In the genomic region with DNA sequence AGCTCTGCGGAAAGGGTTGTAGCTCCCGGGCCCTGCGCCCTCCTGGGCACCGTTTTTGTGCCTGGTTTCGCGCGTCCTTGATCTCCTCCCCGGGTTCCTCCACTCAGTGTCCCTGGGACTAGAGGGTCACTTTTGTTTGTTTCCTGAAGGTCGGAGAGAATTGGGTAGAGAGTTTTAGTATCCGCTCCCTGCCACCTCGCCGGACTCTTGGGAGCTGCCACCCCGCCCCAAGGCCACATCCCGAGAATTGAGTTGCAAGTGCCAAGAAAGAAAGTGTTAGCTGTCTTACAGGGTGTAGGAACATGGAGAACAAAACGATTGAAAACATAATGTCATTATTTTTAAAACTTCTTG, we compare ENCODE assay signal across 9 mouse cellular contexts. TPM values are rescaled to one million over a fixed set of nuclear protein-coding genes. Genes with fewer than 3 reads are reported as not detected.
A peak's percentile ranks its signal among the peaks of the same experiment; 100 is the strongest.
DNase-seq lines count a peak whose midpoint lies in the region; ATAC-seq and TF ChIP-seq lines count a peak whose summit lies in the region.
"Had no signal": no experiment of that assay in that cellular context is flagged by ENCODE, and none has a peak within 500 bp of the region (broad histone marks: within the 10 kb centered on the region; RNA-seq: fewer than 3 reads in every experiment).

No protein-coding gene starts in this region.

- peak; percentile 1; the same call in 1 of the 2 replicates for ATAC-seq in heart, postnatal 0 days (ENCODE audit: insufficient read depth, low read depth)
- no peak for ATAC-seq in forebrain, embryonic 16.5 days

- TF ChIP-seq EP300 in heart, postnatal 0 days (IDR thresholded peaks at IDR 0.05; ENCODE audit: low read depth) = 0 out of 2 replicates have a peak, but pooled peaks have one; percentile 67

- peak overlapping the region; percentile 95 for H3K9ac ChIP-seq in heart, postnatal 0 days (replicated peaks; ENCODE audit: low read depth, low read length)
- H3K9ac ChIP-seq in forebrain, embryonic 16.5 days (replicated peaks; ENCODE audit: low read depth, low read length) = peak overlapping the region; percentile 86

- H3K27me3 ChIP-seq in heart, postnatal 0 days (ENCODE audit: control insufficient read depth, insufficient read depth, low read length) = no peaks in the 10 kb centered on the region
- H3K27me3 ChIP-seq in forebrain, embryonic 16.5 days (replicated peaks; ENCODE audit: control insufficient read depth, insufficient read depth, low read length) = 0 out of 2 replicates have a peak, but pooled peaks cover under 1% of the 10 kb centered on the region

- peak overlapping the region; percentile 94 for H3K4me3 ChIP-seq in heart, postnatal 0 days (ENCODE audit: low read depth, low read length)
- H3K4me3 ChIP-seq in forebrain, embryonic 16.5 days (replicated peaks; ENCODE audit: low read length) = peak overlapping the region; percentile 92
- H3K4me3 ChIP-seq in macrophage (ENCODE audit: inconsistent target) = peak overlapping the region; percentile 91

- DNase-seq in heart, postnatal 0 days (ENCODE audit: low spot score) = peak; percentile 32
- DNase-seq in heart, postnatal 14 days = no peak
- peak; percentile 51 for DNase-seq in MN1 (ENCODE audit: low spot score)
- no peak for DNase-seq in spleen, postnatal 36 days (ENCODE audit: low spot score in 2 of 2)
- no peak for DNase-seq in spleen, postnatal 10 days (ENCODE audit: low spot score in 2 of 2)
- DNase-seq in left cerebral cortex, postnatal 14 days (ENCODE audit: low spot score in 2 of 2) = no peak

- H3K4me2 ChIP-seq in heart, postnatal 0 days (ENCODE audit: low read depth, low read length) = peak overlapping the region; percentile 63
- peak overlapping the region; percentile 71 for H3K4me2 ChIP-seq in forebrain, embryonic 16.5 days (ENCODE audit: low read length)

- peaks cover 31% of the 10 kb centered on the region for H3K4me1 ChIP-seq in heart, postnatal 0 days (ENCODE audit: control insufficient read depth, insufficient read depth)
- H3K4me1 ChIP-seq in forebrain, embryonic 16.5 days (replicated peaks; ENCODE audit: control insufficient read depth, insufficient read depth, low read length) = peaks cover 19% of the 10 kb centered on the region

- WGBS in heart, postnatal 0 days = 0% methylated on average over 15 of the region's 15 CpGs
- under 1% methylated on average over 15 of the region's 15 CpGs for WGBS in forebrain, embryonic 16.5 days
- WGBS in macrophage (ENCODE audit: missing documents) = under 1% methylated on average over 15 of the region's 15 CpGs

- H3K9me3 ChIP-seq in heart, postnatal 0 days (replicated peaks; ENCODE audit: control insufficient read depth, low read length) = no peaks in the 10 kb centered on the region
- H3K9me3 ChIP-seq in forebrain, embryonic 16.5 days (ENCODE audit: control insufficient read depth, low read length) = no peaks in the 10 kb centered on the region

- peaks cover 53% of the 10 kb centered on the region for H3K79me2 ChIP-seq in macrophage (ENCODE audit: inconsistent target)

- H3K36me3 ChIP-seq in heart, postnatal 0 days (replicated peaks; ENCODE audit: control insufficient read depth, insufficient read depth, low read length) = no peaks in the 10 kb centered on the region
- H3K36me3 ChIP-seq in forebrain, embryonic 16.5 days (ENCODE audit: control insufficient read depth, insufficient read depth) = no peaks in the 10 kb centered on the region
- no peaks in the 10 kb centered on the region for H3K36me3 ChIP-seq in macrophage (ENCODE audit: inconsistent target)

- intact Hi-C loops in heart, postnatal 14 days (cut with DNase I) = loop anchor here (5.0 to 10.0 kb wide), 2 partner anchors 84 to 134 kb away; a partner anchor contains a TSS
- intact Hi-C loops in left cerebral cortex, postnatal 14 days (cut with DNase I) = no loop called here

- no peak for TF ChIP-seq CTCF in heart, postnatal 0 days (IDR thresholded peaks at IDR 0.05; ENCODE audit: low read depth)

- peak overlapping the region; percentile 95 for H3K27ac ChIP-seq in heart, postnatal 0 days (ENCODE audit: low read depth)
- peak overlapping the region; percentile 74 for H3K27ac ChIP-seq in forebrain, embryonic 16.5 days (ENCODE audit: low read length)
- peak overlapping the region; percentile 38 for H3K27ac ChIP-seq in macrophage

RNA-seq across cellular contexts. Expression of a gene that starts 0.5 kb away (rescaled TPM):
- total RNA-seq in heart, postnatal 0 days (2014; rRNA removed; ENCODE audit: low replicate concordance) = 296 and 341 TPM in 2 replicates
- polyA plus RNA-seq in heart, postnatal 0 days (2015; fragmentation: Nextera tagmentation; extraction: Ambion mirVana) = 278 and 287 TPM in 2 replicates
- total RNA-seq in heart, postnatal 14 days (2021) = 100 to 1,000 TPM; 262 TPM
- polyA plus RNA-seq in forebrain, embryonic 16.5 days (2015; fragmentation: Nextera tagmentation; extraction: Ambion mirVana) = 170 and 206 TPM in 2 replicates
- total RNA-seq in macrophage (2018; cell fraction: chromatin; rRNA removed) = 100 to 1,000 TPM in 1 of 26 experiments, 10 to 100 TPM in 25; 20.8 to 107 (median 31.6) TPM
- total RNA-seq in macrophage (2018; cell fraction: cytosol; rRNA removed) = 10 to 100 TPM; 52.3 to 88.3 (median 69.4) TPM
- 100 to 1,000 TPM in 5 of 26 experiments, 10 to 100 TPM in 21; 40.4 to 130 (median 71.0) TPM for total RNA-seq in macrophage (2018; cell fraction: nucleus; rRNA removed)
- polyA plus RNA-seq in macrophage (2018) = 51.7 to 126 TPM (median 107 TPM) in 3 replicates
- 10 to 100 TPM; 88.7 to 89.1 TPM for total RNA-seq in left cerebral cortex, postnatal 14 days (2021)

RNA-seq across cellular contexts. Expression of a gene that starts 29.4 kb away (rescaled TPM):
- not detected in 2 replicates for total RNA-seq in heart, postnatal 0 days (2014; rRNA removed; ENCODE audit: low replicate concordance)
- polyA plus RNA-seq in heart, postnatal 0 days (2015; fragmentation: Nextera tagmentation; extraction: Ambion mirVana) = 0.07 TPM in 1 of 2 replicates, not detected in the other
- total RNA-seq in heart, postnatal 14 days (2021) = not detected
- not detected in 2 replicates for polyA plus RNA-seq in forebrain, embryonic 16.5 days (2015; fragmentation: Nextera tagmentation; extraction: Ambion mirVana)
- not detected for total RNA-seq in macrophage (2018; cell fraction: chromatin; rRNA removed)
- not detected for total RNA-seq in macrophage (2018; cell fraction: cytosol; rRNA removed)
- not detected for total RNA-seq in macrophage (2018; cell fraction: nucleus; rRNA removed)
- polyA plus RNA-seq in macrophage (2018) = not detected in 3 replicates
- total RNA-seq in left cerebral cortex, postnatal 14 days (2021) = not detected
- total RNA-seq: neutrophil, adult 5-6 weeks had no signal

RNA-seq across cellular contexts. Expression of a gene that starts 39.9 kb away (rescaled TPM):
- total RNA-seq in heart, postnatal 0 days (2014; rRNA removed; ENCODE audit: low replicate concordance) = 15.1 TPM in 1 of 2 replicates, not detected in the other
- 0.12 and 0.40 TPM in 2 replicates for polyA plus RNA-seq in heart, postnatal 0 days (2015; fragmentation: Nextera tagmentation; extraction: Ambion mirVana)
- total RNA-seq in heart, postnatal 14 days (2021) = not detected
- 0.25 and 0.41 TPM in 2 replicates for polyA plus RNA-seq in forebrain, embryonic 16.5 days (2015; fragmentation: Nextera tagmentation; extraction: Ambion mirVana)
- total RNA-seq in macrophage (2018; cell fraction: chromatin; rRNA removed) = not detected
- total RNA-seq in macrophage (2018; cell fraction: cytosol; rRNA removed) = not detected
- not detected for total RNA-seq in macrophage (2018; cell fraction: nucleus; rRNA removed)
- polyA plus RNA-seq in macrophage (2018) = not detected in 3 replicates
- under 1 TPM; 0.33 to 0.66 TPM for total RNA-seq in left cerebral cortex, postnatal 14 days (2021)
- total RNA-seq: neutrophil, adult 5-6 weeks had no signal

RNA-seq across cellular contexts. Expression of a gene that starts 47.8 kb away (rescaled TPM):
- total RNA-seq in heart, postnatal 0 days (2014; rRNA removed; ENCODE audit: low replicate concordance) = 14.9 and 15.7 TPM in 2 replicates
- 10.6 and 14.3 TPM in 2 replicates for polyA plus RNA-seq in heart, postnatal 0 days (2015; fragmentation: Nextera tagmentation; extraction: Ambion mirVana)
- total RNA-seq in heart, postnatal 14 days (2021) = 1 to 10 TPM; 3.6 TPM
- 37.7 and 45.5 TPM in 2 replicates for polyA plus RNA-seq in forebrain, embryonic 16.5 days (2015; fragmentation: Nextera tagmentation; extraction: Ambion mirVana)
- 1 to 10 TPM in 1 of 26 experiments, not detected in 25; 3.2 TPM for total RNA-seq in macrophage (2018; cell fraction: chromatin; rRNA removed)
- not detected for total RNA-seq in macrophage (2018; cell fraction: cytosol; rRNA removed)
- total RNA-seq in macrophage (2018; cell fraction: nucleus; rRNA removed) = under 1 TPM in 1 of 26 experiments, not detected in 25; 0.34 TPM
- not detected in 3 replicates for polyA plus RNA-seq in macrophage (2018)
- total RNA-seq in left cerebral cortex, postnatal 14 days (2021) = 100 to 1,000 TPM in 1 of 2 experiments, 10 to 100 TPM in 1; 90.1 to 104 TPM
- total RNA-seq: neutrophil, adult 5-6 weeks had no signal

Comparison
In these comparisons a context has a peak if more than half of its experiments do, and no peak if none do; other contexts are left out.
1. DNase-seq: peak in heart, postnatal 0 days (single experiment) and MN1 (single experiment); none in heart, postnatal 14 days (0 of 2), spleen, postnatal 36 days (0 of 2), spleen, postnatal 10 days (0 of 2) and left cerebral cortex, postnatal 14 days (0 of 2).
2. H3K27ac ChIP-seq: peak in every context shown above with its lines; median percentile 95 in heart, postnatal 0 days; 74 in forebrain, embryonic 16.5 days; 38 in macrophage.
3. Peak in every context shown above with its lines, with median percentiles within 50 percentile points of each other: H3K4me3 ChIP-seq.